Mouse (Mus musculus): ENCODE results near the gene Armcx6. TPM values are rescaled to one million over a fixed set of nuclear protein-coding genes. Genes with fewer than 3 reads are reported as not detected.

Gene Armcx6
- total RNA-seq, 2 experiments from 2014 or later: 1.7 to 2.5 TPM

Small RNA genes within 50 kb of the gene (microRNA-seq; reads per million reads assigned to microRNA genes)
- gene Mir7093: 0 to 1.4 reads per million in 2 experiments

Other genes with a start within 250 kb of the Armcx6 start
- 10 to 100 TPM; 22.3 to 26.6 TPM for gene Timm8a1, start 209.6 kb downstream of the Armcx6 start, total RNA-seq (2021)
- 1 to 10 TPM in 1 of 2 experiments, under 1 TPM in 1; 0.88 to 1.5 TPM for gene Btk, start 167.8 kb downstream of the Armcx6 start, total RNA-seq (2021)
- 100 to 1,000 TPM; 131 to 137 TPM for gene Rpl36a, start 165.8 kb downstream of the Armcx6 start, total RNA-seq (2021)
- 1 to 10 TPM; 1.7 to 1.9 TPM for gene Gla, start 150.3 kb downstream of the Armcx6 start, total RNA-seq (2021)
- 10 to 100 TPM; 75.7 to 76.5 TPM for gene Hnrnph2, start 150.2 kb downstream of the Armcx6 start, total RNA-seq (2021)
- gene Armcx4, start 64.9 kb downstream of the Armcx6 start, total RNA-seq (2021): 10 to 100 TPM; 11.7 to 12.1 TPM
- 1 to 10 TPM; 7.4 to 7.8 TPM for gene Armcx1, start 33.5 kb downstream of the Armcx6 start, total RNA-seq (2021)
- 10 to 100 TPM; 27.2 to 29.0 TPM for gene Armcx3, start 5.2 kb upstream of the Armcx6 start, total RNA-seq (2021)
- gene Armcx2, start 57.8 kb upstream of the Armcx6 start, total RNA-seq (2021): 10 to 100 TPM; 15.6 to 15.8 TPM
- gene Nxf2, start 213.3 kb upstream of the Armcx6 start, total RNA-seq (2021): not detected

Data from heart, postnatal 14 days (tissue).